ENCODE assay signal across 19 mouse cellular contexts in the genomic region with DNA sequence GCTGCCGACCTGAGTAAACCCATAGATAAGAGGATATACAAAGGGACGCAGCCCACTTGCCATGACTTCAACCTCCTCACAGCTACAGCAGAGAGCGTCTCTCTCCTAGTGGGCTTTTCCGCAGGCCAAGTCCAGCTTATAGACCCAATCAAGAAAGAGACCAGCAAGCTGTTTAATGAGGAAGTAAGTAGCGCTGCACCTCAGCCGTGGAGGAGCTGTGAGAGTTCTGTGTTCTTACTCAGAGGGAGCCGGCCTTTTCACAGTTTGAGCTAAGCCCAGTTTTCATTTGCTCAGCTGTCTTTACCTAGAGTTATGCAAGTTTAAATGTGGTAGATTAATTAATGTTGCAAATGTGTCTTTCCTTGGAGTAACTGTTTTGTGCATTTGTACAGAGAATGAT. TPM values are rescaled to one million over a fixed set of nuclear protein-coding genes. Genes with fewer than 3 reads are reported as not detected.
DNase-seq lines count a peak whose midpoint lies in the region; ATAC-seq and TF ChIP-seq lines count a peak whose summit lies in the region.
"Had no signal": no experiment of that assay in that cellular context is flagged by ENCODE, and none has a peak within 500 bp of the region (broad histone marks: within the 10 kb centered on the region; RNA-seq: fewer than 3 reads in every experiment).

No protein-coding gene starts in this region.

- H3K27ac ChIP-seq in layer of hippocampus, adult 2 months, result peak overlapping the region; percentile 86
- H3K27ac ChIP-seq: embryonic facial prominence, embryonic 12.5 days; forebrain, embryonic 13.5 days; hindbrain, embryonic 12.5 days had no signal

- no peak for ATAC-seq in inflammation-experienced regulatory T-cells, adult 6 months
- ATAC-seq: forebrain, embryonic 13.5 days; forebrain, postnatal 0 days; hindbrain, embryonic 16.5 days had no signal

- no peaks in the 10 kb centered on the region for H3K27me3 ChIP-seq in splenic B cell, adult 2 months (ENCODE audit: control insufficient read depth, insufficient read depth, low read length, poor library complexity, severe bottlenecking)
- H3K27me3 ChIP-seq: embryonic facial prominence, embryonic 12.5 days; forebrain, embryonic 13.5 days; heart, embryonic 12.5 days; hindbrain, embryonic 12.5 days had no signal

- no peak for TF ChIP-seq CTCF in layer of hippocampus, adult 2 months (conservative IDR thresholded peaks at IDR 0.05)

- H3K4me3 ChIP-seq in layer of hippocampus, adult 2 months, result no peak overlapping the region
- H3K4me3 ChIP-seq: embryonic facial prominence, embryonic 12.5 days; forebrain, embryonic 13.5 days; heart, embryonic 12.5 days; hindbrain, embryonic 12.5 days had no signal

- intact Hi-C loops in left cerebral cortex, postnatal 14 days (cut with DNase I), result no loop called here

- H3K36me3 ChIP-seq in splenic B cell, adult 2 months (ENCODE audit: control insufficient read depth, insufficient read depth, low read length, poor library complexity, severe bottlenecking), result peaks cover 1% of the 10 kb centered on the region; the same call in 1 of the 2 replicates

- no peak for DNase-seq in layer of hippocampus, adult 2 months (ENCODE audit: low spot score in 2 of 2)
- no peak for DNase-seq in layer of hippocampus, adult 11-12 months (ENCODE audit: low spot score)
- DNase-seq in A20 (ENCODE audit: low read depth, low spot score) (peak; percentile 84), MEL-GATA-1-ER (ENCODE audit: extremely low read depth, low read depth) (peak; percentile 19)
- peak; percentile 52 for DNase-seq in splenic B cell, adult 2 months (ENCODE audit: low read depth, low spot score)
- no peak for DNase-seq in left cerebral cortex, postnatal 14 days (ENCODE audit: low spot score in 2 of 2)
- DNase-seq: adrenal gland, postnatal 14 days; cerebellum, adult 11-12 months; cerebellum, adult 9-10 months; cerebellum, postnatal 25 days; forebrain, postnatal 0 days; gastrocnemius, postnatal 14 days; heart, postnatal 36 days had no signal

RNA-seq across cellular contexts. Expression of a gene that starts 41.6 kb away (rescaled TPM):
- total RNA-seq in layer of hippocampus, adult 2 months (2021), result 10 to 100 TPM; 43.5 to 49.9 TPM
- polyA plus RNA-seq in inflammation-experienced regulatory T-cells, adult 6 months (2017; shearing (Covaris generic)), result 10 to 100 TPM; 24.8 to 34.0 (median 33.4) TPM
- 10 to 100 TPM; 37.5 to 41.7 TPM for total RNA-seq in left cerebral cortex, postnatal 14 days (2021)

Comparison
In these comparisons a context has a peak if more than half of its experiments do, and no peak if none do; other contexts are left out.
1. DNase-seq: peak in A20 (single experiment), MEL-GATA-1-ER (single experiment) and splenic B cell, adult 2 months (single experiment); none in layer of hippocampus, adult 2 months (0 of 2), layer of hippocampus, adult 11-12 months (single experiment) and left cerebral cortex, postnatal 14 days (0 of 2).